Mouse (Mus musculus): Measurements from ENCODE around the gene Npsr1.
A peak's percentile ranks its signal among the peaks of the same experiment; 100 is the strongest.

Gene Npsr1

DNA sequence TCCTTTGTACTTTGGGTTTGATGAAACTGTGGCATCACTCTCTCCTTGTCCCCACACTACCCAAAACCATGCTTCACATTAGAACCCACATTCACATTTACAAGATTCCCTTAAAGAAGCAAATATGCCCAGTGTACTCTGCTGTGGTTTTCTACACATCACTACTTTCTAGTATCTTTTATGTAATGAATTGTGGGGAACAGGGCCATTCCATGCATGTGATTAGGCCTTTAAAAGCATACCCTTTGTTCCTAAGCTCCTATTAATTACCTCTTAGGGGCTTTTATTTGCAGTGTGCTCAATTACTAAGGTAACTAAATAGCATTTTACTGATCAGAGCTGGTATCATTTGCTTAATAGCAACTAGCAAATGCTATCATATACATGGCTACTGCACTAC lies 149.8 kb downstream of the Npsr1 start:
- DNase-seq: no peak

DNA sequence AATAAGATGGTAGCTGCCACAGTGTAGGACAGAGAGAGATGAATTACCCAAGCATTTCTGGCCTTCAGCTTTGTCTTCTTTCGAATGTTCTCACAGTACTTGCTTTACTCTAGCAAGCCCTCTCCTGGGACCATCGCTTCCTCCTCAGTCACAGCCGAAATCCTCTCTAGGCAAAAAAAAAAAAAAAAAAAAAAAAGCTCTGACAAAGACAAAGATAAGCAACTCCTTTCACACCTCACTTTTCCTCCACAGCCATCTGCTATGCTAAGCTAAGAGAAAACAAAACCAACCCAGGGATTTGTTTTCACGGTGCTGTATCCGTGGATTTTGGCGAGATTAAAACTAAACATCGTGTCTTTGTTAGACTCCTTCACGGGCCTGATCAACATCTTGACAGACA lies 156.4 kb downstream of the Npsr1 start:
- no peak for DNase-seq

DNA sequence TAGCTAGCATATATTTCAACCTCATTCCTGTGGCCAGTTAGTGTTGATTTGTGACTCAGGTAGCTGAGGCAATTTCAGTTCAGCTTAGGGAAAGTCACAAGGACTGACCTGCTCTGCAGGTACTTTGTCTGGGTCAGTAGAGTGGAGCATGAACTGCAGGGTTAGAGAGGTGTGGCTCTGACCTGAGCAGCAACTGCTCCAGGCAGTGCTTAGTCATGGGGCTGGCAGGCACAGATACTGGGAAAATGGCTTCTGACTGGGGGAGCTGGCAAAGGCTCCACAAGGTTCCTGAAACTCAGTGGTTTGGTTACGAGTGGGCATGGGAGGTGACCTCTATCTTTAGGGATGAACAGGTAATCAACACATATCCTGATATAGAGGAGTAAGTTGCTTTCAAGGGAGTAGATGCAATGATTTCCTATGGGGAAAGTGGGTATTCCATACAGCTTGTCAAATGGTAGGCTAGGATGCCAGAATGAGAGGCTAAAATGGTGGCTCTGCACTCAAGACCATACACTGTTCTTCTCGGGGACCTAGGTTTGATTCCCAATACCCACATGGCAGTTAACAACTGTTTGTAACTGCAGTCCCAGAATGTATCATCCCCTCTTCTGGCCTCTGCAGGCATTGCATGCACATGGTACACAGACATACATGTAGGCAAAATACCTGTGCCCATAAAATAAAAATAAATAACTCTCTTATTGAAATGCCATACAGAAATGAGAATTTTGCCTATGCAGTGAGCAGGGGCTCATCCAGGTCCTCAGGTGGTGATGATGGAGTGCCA lies 182.9 kb downstream of the Npsr1 start:
- no peak for DNase-seq

DNA sequence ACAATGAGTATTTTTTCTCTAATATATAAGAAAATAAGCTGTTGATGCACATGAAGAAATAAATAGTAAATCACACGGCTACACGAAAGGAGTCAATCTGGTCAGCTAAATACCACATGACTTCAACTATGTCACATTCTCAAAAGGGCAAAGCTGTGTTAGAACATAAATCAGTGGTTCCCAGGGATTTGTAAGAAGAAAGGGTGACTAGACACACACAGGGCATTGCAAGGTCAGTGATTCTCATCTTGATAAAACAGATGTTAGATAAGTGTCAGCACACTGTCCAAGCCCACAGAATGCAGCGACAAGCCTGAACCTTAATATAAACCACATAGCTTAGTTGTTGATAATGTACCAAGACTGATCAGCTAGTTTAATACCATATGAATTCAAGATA lies 184.8 kb downstream of the Npsr1 start:
- no peak for DNase-seq

DNA sequence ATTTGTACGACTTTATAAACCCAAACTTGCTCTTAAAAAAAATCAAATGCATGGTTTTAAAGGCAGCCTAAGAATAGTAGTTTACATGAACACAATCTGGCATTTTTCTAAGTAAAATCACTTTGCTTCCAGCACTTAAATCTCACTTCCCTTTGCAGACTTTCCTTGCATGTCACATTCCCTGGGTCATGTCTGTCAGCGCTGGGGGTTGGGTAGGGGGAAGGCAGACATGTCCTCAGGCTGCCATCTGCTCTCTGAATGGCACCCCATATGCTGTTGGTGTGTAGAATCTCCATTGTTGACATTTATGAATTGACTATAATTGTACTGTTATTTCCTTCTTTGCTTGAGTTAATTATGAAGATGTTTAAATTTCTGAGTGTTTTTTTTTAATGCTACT lies 185.3 kb downstream of the Npsr1 start:
- DNase-seq: no peak

DNA sequence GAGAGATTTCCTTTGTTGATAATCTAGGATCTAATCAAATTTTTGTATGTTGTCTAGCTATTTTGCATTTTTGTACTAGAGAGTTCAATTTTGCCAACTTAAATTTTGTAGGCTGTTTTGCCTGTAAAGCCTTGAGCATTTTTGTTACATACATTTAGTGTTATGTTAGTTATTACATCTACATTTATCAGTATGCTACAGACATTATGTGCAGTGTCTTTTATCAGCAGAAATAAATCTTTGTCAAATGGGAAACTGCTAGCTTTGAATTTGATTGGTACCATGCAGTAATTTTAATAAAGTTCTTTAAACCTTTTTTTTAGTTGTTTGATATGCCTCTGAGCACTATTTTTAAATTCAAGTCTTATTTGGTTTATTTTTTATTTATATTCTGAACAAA lies 185.7 kb downstream of the Npsr1 start:
- no peak for DNase-seq

DNA sequence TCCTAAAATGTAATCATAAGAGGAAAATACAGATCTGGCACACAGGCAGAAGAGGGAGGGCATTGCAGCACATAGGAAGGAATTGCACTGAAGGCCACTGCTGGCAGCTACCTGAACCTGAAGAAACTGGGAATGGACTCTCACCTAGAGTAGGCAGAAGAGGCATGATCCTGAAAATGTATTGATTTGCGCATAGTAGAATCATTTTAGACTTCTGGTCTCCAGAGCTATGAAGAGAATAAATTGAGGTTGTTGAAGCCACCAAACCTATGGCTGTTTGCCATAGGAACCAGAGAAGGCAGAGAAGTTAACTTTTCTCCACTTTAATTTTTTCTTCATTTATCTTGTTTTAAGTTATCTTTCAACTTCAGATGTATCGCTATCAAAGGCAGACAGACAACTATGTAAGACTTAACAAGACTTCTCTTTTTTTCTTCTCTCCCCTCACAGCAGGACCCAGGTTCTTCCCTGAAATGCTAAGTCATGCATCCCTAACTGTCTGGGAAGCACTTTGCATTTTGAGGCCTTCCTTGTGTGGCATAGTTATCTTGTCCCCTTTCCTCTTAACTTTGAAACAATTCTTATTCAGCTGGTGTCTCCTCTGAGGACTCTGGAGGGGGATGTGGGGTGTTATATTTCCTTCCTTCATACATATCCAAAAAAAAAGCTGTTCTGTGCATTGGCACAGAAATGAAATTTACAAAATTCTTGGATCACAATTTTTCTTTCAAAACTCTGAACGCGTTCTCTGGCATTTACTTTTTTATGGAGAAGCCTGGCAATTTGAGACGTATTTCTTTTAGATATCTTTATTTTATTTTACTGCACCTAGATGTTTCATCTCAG lies 186.7 kb downstream of the Npsr1 start:
- DNase-seq: no peak

DNA sequence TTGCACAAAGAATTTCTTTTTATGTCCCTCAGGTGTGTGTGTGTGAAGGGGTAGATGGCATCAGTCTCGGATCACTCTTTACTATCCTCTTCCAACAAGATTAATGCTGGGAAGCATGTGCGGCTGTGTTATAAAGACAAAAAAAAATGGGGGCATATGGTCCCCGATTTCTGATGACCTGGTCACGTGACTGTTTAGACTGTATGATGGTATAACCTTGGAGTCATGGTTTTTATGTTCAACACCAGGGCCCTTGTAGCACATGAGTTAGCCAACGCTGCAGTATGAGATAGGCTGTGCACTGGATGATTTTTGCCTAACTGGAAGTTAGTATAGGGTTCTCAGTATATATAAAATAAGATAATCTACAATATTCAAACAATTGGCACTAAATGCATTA lies 187.6 kb downstream of the Npsr1 start:
- no peak for DNase-seq

DNA sequence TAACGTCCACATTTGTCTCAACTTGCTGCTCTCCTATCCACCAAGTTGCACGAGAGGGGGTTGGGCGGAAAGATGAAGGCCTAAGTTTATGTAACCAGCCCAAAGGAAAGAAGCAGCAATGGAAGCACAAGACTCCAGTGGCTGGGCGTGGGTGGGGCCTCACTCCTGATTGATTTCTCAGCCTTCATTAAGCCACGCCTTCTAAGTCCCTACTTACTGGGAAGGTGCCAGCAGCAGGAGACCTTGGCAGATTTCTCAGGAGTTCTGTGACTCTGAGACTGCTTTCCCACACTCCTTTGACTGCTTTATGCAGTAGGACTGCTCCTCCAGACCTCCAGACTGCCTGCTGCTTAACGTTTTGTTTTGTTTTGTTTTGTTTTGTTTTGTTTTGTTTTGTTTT lies 193.6 kb downstream of the Npsr1 start:
- DNase-seq: peak in 1 of 2 experiments; percentile 5

DNA sequence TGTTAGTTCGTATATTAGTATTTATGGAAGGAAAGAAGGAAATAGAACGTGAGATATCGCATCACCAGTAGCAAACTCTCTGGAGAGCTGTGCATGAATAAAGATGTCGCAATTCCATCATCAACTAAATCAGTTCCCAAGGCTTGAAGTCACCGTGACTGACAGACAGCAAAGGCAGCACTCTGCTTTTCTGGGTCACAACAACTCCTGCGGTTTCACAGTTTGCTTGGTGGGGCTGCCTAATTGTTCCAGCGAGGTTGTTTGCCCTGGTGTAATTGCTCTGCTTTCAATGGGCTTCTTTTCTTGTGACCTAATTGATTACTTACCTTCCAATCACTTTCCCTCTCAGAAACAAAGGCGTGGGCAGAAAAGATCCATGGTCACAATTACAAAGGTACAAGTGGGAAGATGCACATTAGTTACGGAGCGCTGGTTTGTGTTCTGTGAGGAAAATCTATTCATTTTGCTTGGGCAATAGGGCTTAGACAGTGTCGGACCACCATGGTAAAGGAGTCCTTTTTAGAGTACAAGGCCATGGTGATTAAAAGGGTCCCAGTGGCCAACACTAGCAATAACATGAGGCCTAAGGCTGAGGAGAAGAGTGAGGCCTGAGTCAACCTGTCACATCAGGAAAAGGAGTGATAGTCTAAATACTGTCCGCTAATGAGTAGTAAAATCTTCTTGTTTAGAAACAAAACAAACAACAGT lies 195.6 kb downstream of the Npsr1 start:
- DNase-seq: no peak

DNA sequence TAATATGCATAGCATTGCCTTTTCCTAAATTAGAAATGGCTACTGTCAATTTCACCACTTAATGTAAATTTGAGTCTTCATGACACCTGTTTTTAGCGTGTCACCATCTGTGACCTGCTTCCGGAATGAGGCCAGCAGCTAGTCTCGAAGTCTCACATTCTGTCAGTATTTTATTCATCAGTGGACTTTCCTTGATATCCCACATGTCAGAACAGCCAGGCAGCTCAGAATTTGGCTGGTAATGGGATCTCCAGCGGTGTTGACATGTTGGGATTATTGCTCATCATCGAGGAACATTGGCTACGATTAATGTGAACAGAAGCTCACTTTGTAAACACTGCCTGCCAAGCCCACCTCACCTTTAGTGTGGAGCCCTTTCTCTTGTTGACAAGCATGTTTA lies 205.1 kb downstream of the Npsr1 start:
- no peak for DNase-seq

DNA sequence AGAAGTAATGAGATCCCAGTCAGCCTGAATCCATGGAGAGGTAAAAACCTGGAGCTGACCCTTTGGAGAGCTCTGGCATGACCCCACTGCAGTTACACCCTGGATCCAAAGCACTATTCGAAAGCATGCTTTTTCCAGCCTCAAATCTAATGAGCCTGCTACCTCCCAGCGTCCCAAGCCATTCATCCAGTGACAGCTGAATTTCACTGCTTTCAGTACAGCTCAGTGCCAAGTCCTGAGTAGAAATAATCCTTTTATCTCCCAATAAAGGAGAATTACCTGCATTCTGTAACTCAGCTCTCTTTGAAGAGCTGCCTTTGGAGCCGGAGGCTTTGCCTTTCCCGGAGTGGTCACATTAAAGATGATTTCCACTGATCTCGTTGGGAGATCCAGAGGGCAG lies 209.2 kb downstream of the Npsr1 start:
- no peak for DNase-seq

DNA sequence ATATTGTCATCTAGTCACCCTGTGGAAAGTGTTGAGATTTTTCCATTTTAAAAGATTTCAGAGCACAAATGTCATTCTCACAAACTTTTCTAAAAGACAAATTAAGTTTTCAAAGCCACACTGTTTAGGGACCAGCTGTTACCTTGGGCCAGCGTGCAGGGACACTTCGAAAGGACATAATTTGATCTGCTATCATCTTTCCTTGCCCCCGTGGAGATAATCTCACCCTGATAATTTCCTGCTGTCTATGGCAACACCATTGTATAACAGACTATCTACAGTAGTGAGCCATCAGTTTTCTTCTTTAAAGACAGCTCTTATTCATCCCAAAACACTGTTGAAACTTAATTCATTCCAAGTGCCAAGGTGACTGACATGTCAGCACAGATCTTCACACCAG lies 209.6 kb downstream of the Npsr1 start:
- DNase-seq: no peak

DNA sequence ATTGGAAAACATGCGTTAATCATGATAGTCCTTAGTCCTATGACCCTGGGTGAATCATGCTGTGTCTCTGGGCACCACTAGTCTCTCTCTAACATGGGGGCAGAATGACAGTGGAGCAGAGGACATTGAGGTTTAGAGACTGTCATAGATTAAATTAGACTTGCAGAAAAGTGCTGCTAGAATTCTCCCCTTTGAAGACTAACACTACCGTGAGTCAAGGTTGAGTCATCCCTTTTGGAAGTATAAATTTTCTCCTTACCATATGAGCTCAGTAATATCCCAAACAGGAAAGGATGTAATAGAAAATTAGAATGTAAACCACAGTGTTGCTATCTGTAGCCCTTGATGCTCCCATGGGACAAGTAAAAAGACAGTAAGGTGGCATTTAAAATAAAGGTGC lies 218.0 kb downstream of the Npsr1 start:
- DNase-seq: no peak

DNA sequence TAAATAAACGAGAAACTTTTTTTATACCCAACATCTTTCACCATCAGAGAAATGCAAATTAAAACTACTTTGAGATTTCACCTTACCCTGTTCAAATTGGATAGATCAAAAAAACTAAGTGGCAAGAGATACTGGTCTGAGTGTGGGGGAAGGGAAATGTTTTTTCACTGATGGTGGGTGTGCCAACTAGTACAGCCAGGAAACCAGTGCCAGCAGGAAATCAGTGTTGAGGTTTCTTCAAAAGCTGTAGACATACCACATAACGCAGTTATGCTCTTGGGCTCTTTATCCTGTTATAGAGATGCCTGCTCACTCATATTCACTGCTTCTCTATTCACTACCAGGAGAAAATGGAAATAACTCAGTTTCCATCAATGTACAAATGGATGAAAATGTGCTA lies 233.9 kb downstream of the Npsr1 start:
- DNase-seq: no peak

DNA sequence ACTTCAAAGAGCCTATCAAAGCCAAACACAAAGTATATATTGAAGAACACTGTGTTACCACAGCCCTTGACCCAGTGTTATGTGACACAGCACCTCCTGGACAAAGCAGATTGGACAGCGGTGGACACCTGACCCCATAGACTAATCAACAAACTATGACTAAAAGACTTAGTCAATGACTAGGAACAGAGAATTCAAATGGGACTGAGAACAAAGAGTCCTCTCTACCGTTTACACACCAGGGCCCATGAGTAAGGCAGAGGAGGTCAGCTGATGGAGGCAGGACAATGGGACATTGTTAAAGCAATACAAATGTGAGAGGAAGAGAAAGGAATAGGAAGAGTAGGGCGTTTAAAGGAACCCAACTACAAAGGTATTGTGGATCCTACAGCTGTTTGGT lies 243.5 kb downstream of the Npsr1 start:
- DNase-seq: no peak

DNA sequence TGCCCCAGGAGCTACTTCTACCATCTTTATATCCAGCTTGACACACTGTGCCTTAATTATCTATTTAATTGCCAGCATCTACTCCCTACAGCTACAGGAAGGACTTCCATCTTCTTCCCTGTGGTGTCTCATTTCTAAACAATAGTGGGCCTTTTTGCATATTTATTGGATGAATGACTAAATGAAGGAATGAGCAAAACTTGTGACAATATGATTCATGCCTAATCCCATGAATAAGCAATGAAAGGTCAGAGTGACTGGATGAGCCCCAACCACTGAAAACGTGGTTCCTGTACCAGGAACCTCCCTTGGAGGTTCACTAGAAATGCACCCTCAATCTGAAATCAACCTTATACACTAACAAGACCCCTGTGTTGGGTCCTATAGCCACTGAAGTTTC lies 249.2 kb downstream of the Npsr1 start:
- DNase-seq: no peak

DNA sequence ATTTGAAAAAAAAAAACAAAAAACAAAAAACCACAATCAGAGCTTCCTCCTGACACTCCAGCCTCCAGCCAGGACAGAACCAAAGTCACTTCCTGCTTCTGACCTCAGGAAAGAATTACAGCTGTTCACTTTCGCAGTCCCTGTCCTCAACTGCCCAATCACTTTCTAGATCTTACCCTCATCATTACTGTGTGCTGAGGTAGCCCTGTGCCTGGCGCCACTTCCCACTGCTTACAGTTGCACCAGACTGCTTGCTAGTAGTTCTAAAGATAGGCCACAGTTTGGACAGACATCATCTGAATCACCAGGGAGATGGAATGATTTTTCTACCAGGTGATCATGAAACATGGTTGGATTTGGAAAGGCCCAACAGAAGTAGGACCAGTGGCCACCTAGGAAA lies 251.7 kb downstream of the Npsr1 start:
- no peak for DNase-seq

DNA sequence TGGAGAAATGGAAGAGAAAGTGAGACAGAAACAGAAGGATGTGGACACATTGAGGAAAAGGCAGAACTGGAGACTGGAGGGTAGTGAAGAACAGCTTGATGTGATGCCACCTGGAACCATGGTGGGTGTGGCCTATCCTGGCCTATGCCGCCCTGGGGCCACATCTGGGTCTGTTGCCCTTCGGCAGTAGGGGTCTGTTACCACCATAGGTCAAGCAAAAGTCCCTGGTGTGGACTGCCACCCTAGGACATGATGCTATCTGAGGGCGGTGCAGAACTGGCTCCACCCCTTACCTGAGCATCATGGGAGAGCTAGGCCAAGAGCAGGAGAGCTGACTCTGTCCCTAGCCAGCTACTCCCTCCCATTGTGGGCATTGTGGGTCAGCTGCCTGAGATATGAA lies 253.6 kb downstream of the Npsr1 start:
- DNase-seq: no peak
